Mouse (Mus musculus) hindbrain, postnatal 0 days (tissue): ENCODE measurements around the gene Gm10961. TPM values are rescaled to one million over a fixed set of nuclear protein-coding genes. Genes with fewer than 3 reads are reported as not detected.
A peak's percentile ranks its signal among the peaks of the same experiment; 100 is the strongest.

Experiments
- ATAC-seq: fragments of 200-750 bp; cut with Nextera tagmentation; 2 replicates; pipeline ENCODE4 v1.8.0; 2017; ENCODE audit warnings: mild to moderate bottlenecking, moderate TSS enrichment, moderate library complexity
- DNase-seq: peaks from one replicate; pipeline ENCODE4 v3.0.0-alpha.2; 2015; ENCODE audit warnings: low spot score
- H3K27ac ChIP-seq: fragments of 300-500 bp; sonication (generic); 2 replicates; pipeline ENCODE4 v1.5.1; 2014; ENCODE audit warnings: mild to moderate bottlenecking
- H3K27me3 ChIP-seq: fragments of 300-500 bp; sonication (generic); 2 replicates; pipeline ENCODE4 v1.6.1; 2014; ENCODE audit warnings: low read length, mixed read lengths; ENCODE audit not compliant: insufficient read depth
- H3K36me3 ChIP-seq: fragments of 300-500 bp; sonication (generic); 2 replicates; pipeline ENCODE4 v1.6.1; 2014; ENCODE audit warnings: low read length, mixed read lengths; ENCODE audit not compliant: insufficient read depth
- H3K4me1 ChIP-seq: fragments of 300-500 bp; sonication (generic); 2 replicates; pipeline ENCODE4 v1.6.1; 2014; ENCODE audit warnings: antibody characterized with exemption, low read length, mixed read lengths; ENCODE audit not compliant: insufficient read depth
- H3K4me2 ChIP-seq: fragments of 300-500 bp; sonication (generic); 2 replicates; pipeline ENCODE4 v1.6.1; 2014; ENCODE audit warnings: low read depth, mild to moderate bottlenecking, low read length, moderate library complexity, mixed read lengths
- H3K4me3 ChIP-seq: fragments of 300-500 bp; sonication (generic); 2 replicates; pipeline ENCODE4 v1.5.1; 2014; ENCODE audit warnings: low read length
- H3K9ac ChIP-seq: fragments of 300-500 bp; sonication (generic); replicated peaks from 2 replicates; pipeline ENCODE4 v1.6.1; 2014; ENCODE audit warnings: mild to moderate bottlenecking, low read length, moderate library complexity, mixed read lengths
- H3K9me3 ChIP-seq: fragments of 300-500 bp; sonication (generic); 2 replicates; pipeline ENCODE4 v1.6.1; 2016; ENCODE audit warnings: low read length, mixed read lengths
- CTCF ChIP-seq: IDR thresholded peaks from 2 replicates; pipeline ENCODE4 v1.5.1; 2016; ENCODE audit warnings: antibody characterized with exemption, control low read depth, low read depth
- WGBS: fragments of 180-500 bp; shearing (Covaris S2); extraction: QIAGEN DNeasy Blood & Tissue Kit; methylation state at CpG from one replicate; pipeline ENCODE4 v1.1.7; 2014; 5-methylcytosine and 5-hydroxymethylcytosine counted together
- polyA plus RNA-seq: library from polyadenylated mRNA; unstranded; fragments of >200 nt; fragmentation: Nextera tagmentation; extraction: Ambion mirVana; gene quantifications from 2 replicates; pipeline ENCODE4 v1.2.1, GENCODE M21; 2015
- total RNA-seq: library from RNA; depleted of rRNA; stranded (reverse); fragments of >200 nt; gene quantifications from 2 replicates; pipeline ENCODE4 v1.2.3, GENCODE M21; 2014

Gene Gm10961
- total and polyA plus RNA-seq, 2 experiments from 2014 or later = not detected

DNA sequence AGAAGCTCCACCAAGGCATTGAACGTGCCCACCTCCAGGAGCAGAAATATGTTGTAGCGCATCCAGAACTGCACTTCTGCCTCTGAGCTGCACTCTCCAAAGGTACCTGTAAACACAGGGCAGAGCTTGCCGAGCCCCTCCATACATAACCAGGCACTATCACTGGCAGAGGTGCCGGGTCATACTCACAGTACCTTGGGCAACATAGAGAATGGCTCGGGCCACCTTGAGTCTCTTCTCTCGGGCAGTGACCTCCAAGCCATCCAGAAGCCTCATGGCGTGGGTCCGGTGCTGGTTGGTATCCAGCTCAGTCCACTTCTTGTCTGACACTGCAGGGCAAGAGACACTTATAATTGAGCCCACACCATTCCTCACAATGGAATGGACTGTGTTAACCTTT is 4.4 kb upstream of the Gm10961 start:
- Histone ChIP-seq H3K27me3 (no peaks in the 10 kb centered on the region), H3K36me3 (peaks cover 61% of the 10 kb centered on the region), H3K9me3 (no peaks in the 10 kb centered on the region), H3K27ac (no peak overlapping the region), H3K4me3 (no peak overlapping the region), H3K4me2 (no peak overlapping the region), H3K9ac (no peak overlapping the region), H3K4me1 (no peaks in the 10 kb centered on the region)
- DNase-seq = no peak
- TF ChIP-seq CTCF = no peak
- ATAC-seq = no peak
- 96% methylated on average over 8 of the region's 8 CpGs for WGBS

DNA sequence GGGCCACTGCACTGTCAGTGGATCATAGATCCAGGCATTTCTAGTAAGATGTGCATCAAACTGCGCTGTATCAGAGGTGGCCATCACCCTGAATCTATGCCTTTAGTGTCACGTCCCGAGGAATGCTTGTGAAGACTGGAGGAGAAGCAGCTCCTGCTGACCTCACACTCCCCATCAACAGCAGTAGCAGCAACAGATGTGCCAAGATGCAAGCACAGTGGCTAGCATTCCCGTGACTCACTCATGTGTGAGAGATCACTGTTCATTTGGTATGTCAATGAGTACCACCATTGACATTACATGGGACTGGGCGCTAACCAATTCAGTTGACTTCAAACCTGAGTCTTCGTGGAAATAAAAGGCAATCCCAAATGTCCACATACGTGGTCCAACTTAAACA is 3.5 kb upstream of the Gm10961 start:
- Histone ChIP-seq H3K27me3 (no peaks in the 10 kb centered on the region), H3K27ac (no peak overlapping the region), H3K4me2 (no peak overlapping the region), H3K4me3 (no peak overlapping the region), H3K9me3 (no peaks in the 10 kb centered on the region), H3K36me3 (peaks cover 54% of the 10 kb centered on the region), H3K9ac (no peak overlapping the region), H3K4me1 (no peaks in the 10 kb centered on the region)
- DNase-seq (no peak), ATAC-seq (no peak)
- WGBS = 85% methylated on average over 7 of the region's 7 CpGs
- no peak for TF ChIP-seq CTCF

DNA sequence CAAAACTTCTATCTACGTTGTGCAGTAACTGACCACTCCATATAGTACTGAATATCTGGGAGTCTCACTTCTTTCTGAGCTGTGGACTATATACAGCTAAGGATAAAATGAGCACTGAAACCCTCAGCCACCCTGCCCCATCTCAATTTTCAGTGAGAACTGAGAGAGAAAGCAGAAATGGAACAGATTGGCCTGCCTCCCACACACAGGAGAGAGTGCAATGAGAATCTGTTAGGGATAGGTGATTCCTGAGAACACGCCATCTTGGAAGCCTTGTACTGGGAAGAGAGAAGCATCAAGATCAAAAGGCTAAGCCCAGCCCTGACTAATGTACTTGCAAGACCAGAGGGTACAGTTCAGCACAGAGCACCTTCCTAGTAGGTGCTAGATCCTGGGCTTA is 2.6 kb upstream of the Gm10961 start:
- Histone ChIP-seq H3K4me1 (no peaks in the 10 kb centered on the region), H3K36me3 (peaks cover 44% of the 10 kb centered on the region), H3K9ac (no peak overlapping the region), H3K4me2 (no peak overlapping the region), H3K27me3 (no peaks in the 10 kb centered on the region), H3K27ac (no peak overlapping the region), H3K9me3 (no peaks in the 10 kb centered on the region), H3K4me3 (no peak overlapping the region)
- WGBS = 93% methylated on average over 2 of the region's 2 CpGs
- ATAC-seq (no peak), DNase-seq (no peak)
- no peak for TF ChIP-seq CTCF

DNA sequence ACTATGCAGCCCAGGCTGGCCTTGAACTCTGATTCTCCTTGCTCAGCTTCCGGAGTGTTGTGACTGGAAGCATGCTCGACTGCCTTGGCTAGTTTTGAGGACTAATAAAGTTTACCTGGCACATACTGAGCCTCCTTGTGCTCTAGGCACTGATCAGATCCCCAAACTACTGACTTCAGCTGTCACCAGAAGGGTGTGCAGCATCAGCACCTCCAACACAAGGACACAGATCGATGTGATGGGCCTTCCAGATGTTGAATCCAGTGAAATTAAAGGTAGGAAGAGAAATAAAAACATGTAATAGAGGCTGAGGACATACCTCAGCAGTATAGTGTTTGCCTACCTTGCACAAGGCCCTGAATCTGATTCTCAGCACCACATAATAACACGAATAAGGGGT is 1.7 kb upstream of the Gm10961 start:
- DNase-seq = no peak
- Histone ChIP-seq H3K27me3 (no peaks in the 10 kb centered on the region), H3K4me3 (no peak overlapping the region), H3K27ac (no peak overlapping the region), H3K4me1 (no peaks in the 10 kb centered on the region), H3K36me3 (peaks cover 36% of the 10 kb centered on the region), H3K9ac (no peak overlapping the region), H3K9me3 (no peaks in the 10 kb centered on the region), H3K4me2 (no peak overlapping the region)
- WGBS = 91% methylated on average over 4 of the region's 4 CpGs
- no peak for TF ChIP-seq CTCF
- no peak for ATAC-seq

DNA sequence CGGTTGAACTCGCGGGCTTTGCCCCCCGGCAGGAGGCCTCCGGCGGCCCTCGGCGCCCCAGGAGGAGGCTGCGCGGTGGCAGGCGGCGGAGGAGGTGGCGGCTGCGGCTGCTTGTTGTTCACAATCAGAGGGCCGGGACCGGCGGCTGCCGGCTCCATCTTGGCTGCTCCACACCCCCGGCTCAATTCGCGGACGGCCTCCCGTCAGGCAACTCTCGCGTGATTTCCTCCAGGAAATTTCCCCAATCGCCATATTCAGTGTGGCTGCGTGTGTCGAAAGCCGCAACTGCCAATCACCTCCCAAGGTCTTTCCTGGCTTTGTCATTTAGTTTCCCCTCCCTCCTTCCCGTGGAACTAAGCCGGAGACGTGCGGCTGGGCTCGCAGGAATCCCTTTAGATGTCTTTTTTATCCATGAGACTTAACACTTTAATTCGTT is 419 bp downstream of the Gm10961 start, which contains the start of gene Strip1:
Strip1 (minus strand) TSS at position 172 of the 436 bp plus-strand sequence.
- 2% methylated on average over 35 of the region's 35 CpGs for WGBS
- TF ChIP-seq CTCF = no peak
- Histone ChIP-seq H3K4me1 (no peaks in the 10 kb centered on the region), H3K4me2 (peak within 1 kb of the TSS; percentile 80), H3K9ac (peak within 1 kb of the TSS; percentile 94), H3K4me3 (peak within 1 kb of the TSS; percentile 76), H3K27ac (peak within 1 kb of the TSS; percentile 98), H3K9me3 (no peaks in the 10 kb centered on the region), H3K36me3 (peaks cover 15% of the 10 kb centered on the region; the same call in 1 of the 2 replicates), H3K27me3 (no peaks in the 10 kb centered on the region)
- DNase-seq (peak; percentile 98), ATAC-seq (peak; percentile 97)

DNA sequence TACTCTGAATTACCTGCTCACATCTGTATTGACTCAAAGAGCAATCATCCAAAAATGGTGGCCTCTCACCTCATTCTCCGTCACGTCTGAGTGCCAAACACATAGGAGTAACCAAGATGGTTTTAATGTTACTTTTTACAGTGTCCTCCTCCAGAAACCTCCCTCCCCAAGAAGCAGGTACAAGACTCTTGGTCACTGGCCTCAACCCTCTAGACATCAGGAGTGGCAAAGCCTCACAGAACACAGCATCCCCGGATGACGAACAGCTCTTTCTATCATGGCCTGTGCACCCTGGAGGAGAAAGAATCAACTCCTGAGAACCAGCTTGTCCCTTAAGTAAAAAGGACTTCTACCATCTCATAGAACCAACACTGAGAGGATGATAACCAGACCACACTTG is 1.7 kb downstream of the Gm10961 start:
- Histone ChIP-seq H3K4me2 (no peak overlapping the region), H3K4me3 (no peak overlapping the region), H3K4me1 (no peaks in the 10 kb centered on the region), H3K27me3 (no peaks in the 10 kb centered on the region), H3K36me3 (0 out of 2 replicates have a peak, but pooled peaks cover 6% of the 10 kb centered on the region), H3K9ac (no peak overlapping the region), H3K9me3 (no peaks in the 10 kb centered on the region), H3K27ac (no peak overlapping the region)
- WGBS = 92% methylated on average over 4 of the region's 4 CpGs
- TF ChIP-seq CTCF = no peak
- DNase-seq (no peak), ATAC-seq (no peak)

DNA sequence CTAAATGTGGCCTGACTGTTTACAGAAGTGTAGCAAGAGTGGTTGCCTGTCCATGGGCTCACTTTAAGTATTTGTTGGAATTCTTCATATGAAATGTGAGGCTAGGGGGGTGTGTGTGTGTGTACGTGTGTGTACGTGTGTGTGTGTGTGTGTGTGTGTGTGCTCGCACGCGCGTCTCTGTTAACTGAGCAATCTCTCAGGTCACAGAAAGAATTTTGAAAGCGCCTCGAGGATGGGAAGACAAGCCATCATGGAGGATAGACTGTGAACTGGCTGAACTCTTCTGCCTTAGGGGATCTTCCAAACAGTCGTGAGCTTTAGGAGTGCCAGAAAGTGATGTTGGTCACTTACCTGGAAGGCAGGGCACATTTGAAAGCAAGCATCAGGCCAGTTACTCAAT is 2.8 kb downstream of the Gm10961 start:
- H3K4me2 ChIP-seq = no peak overlapping the region
- 0 out of 2 replicates have a peak, but pooled peaks cover 1% of the 10 kb centered on the region for H3K36me3 ChIP-seq
- H3K4me3 ChIP-seq = no peak overlapping the region
- no peak overlapping the region for H3K9ac ChIP-seq
- WGBS = 92% methylated on average over 9 of the region's 9 CpGs
- H3K27me3 ChIP-seq = no peaks in the 10 kb centered on the region
- no peak for ATAC-seq
- DNase-seq = no peak
- no peaks in the 10 kb centered on the region for H3K9me3 ChIP-seq
- H3K4me1 ChIP-seq = no peaks in the 10 kb centered on the region
- no peak for TF ChIP-seq CTCF
- H3K27ac ChIP-seq = no peak overlapping the region
